Mouse (Mus musculus) MEL (cell line): Measurements from ENCODE around the gene Abhd17b. TPM values are rescaled to one million over a fixed set of nuclear protein-coding genes. Genes with fewer than 3 reads are reported as not detected.

Experiments
- DNase-seq: peaks from one replicate; pipeline ENCODE4 v3.0.0; 2011; ENCODE audit warnings: low read depth, low spot score
- H3K27ac ChIP-seq: 2 replicates; pipeline ENCODE4 v1.5.1; 2012; ENCODE audit warnings: low read depth, mild to moderate bottlenecking, control low read depth, low read length, moderate library complexity; ENCODE audit not compliant: control insufficient read depth
- H3K27me3 ChIP-seq, 2 experiments: fragments of 150-350 bp in 1 of 2; sonication (generic) in 1 of 2; 2 replicates each; pipeline ENCODE4 v1.6.1; 2012; ENCODE audit warnings: low read length in 2 of 2, mild to moderate bottlenecking in 2 of 2, improper control_type of control experiment in 1 of 2, moderate library complexity in 1 of 2; ENCODE audit not compliant: insufficient read depth in 2 of 2, control insufficient read depth in 1 of 2
- H3K36me3 ChIP-seq, 2 experiments: 2 replicates each; pipeline ENCODE4 v1.6.1; 2012 to 2014; ENCODE audit warnings: low read length in 2 of 2, improper control_type of control experiment in 1 of 2, inconsistent platforms in 1 of 2, mild to moderate bottlenecking in 1 of 2; ENCODE audit not compliant: insufficient read depth in 2 of 2, control insufficient read depth in 1 of 2
- H3K4me1 ChIP-seq, 2 experiments: fragments of 150-350 bp in 1 of 2; sonication (generic) in 1 of 2; 2 replicates each; pipeline ENCODE4 v1.6.1; 2012; ENCODE audit warnings: low read length in 2 of 2, improper control_type of control experiment in 1 of 2, mild to moderate bottlenecking in 1 of 2; ENCODE audit not compliant: insufficient read depth in 2 of 2, control insufficient read depth in 1 of 2
- H3K4me3 ChIP-seq, 2 experiments: fragments of 150-350 bp in 1 of 2; sonication (generic) in 1 of 2; 2 replicates each; pipeline ENCODE4 v1.5.1; 2012; ENCODE audit warnings: low read depth in 2 of 2, low read length in 2 of 2, mild to moderate bottlenecking in 2 of 2, moderate library complexity in 2 of 2, control low read depth in 1 of 2, improper control_type of control experiment in 1 of 2; ENCODE audit not compliant: control insufficient read depth in 1 of 2, insufficient read depth in 1 of 2
- H3K79me2 ChIP-seq: 2 replicates; pipeline ENCODE4 v1.6.1; 2012; ENCODE audit warnings: mild to moderate bottlenecking, low read length, moderate library complexity; ENCODE audit not compliant: control insufficient read depth, poor library complexity, insufficient read depth
- H3K9ac ChIP-seq: 2 replicates; pipeline ENCODE4 v1.6.1; 2012; ENCODE audit warnings: low read depth, mild to moderate bottlenecking, control low read depth, low read length, moderate library complexity; ENCODE audit not compliant: control insufficient read depth, poor library complexity, severe bottlenecking
- H3K9me3 ChIP-seq: fragments of 150-350 bp; sonication (generic); replicated peaks from 2 replicates; pipeline ENCODE4 v1.6.1; 2012; ENCODE audit warnings: mild to moderate bottlenecking, low read length, improper control_type of control experiment, moderate library complexity; ENCODE audit not compliant: insufficient read depth
- BHLHE40 ChIP-seq: IDR thresholded peaks from 2 replicates; pipeline ENCODE4 v1.6.1; 2012; ENCODE audit warnings: low read depth, mild to moderate bottlenecking, inconsistent platforms, low read length, improper control_type of control experiment, borderline replicate concordance
- CHD2 ChIP-seq: IDR thresholded peaks from 2 replicates; pipeline ENCODE4 v1.6.1; 2011; ENCODE audit warnings: low read length, improper control_type of control experiment
- E2F4 ChIP-seq: IDR thresholded peaks from 2 replicates; pipeline ENCODE4 v1.6.1; 2011; ENCODE audit warnings: low read depth, low read length, improper control_type of control experiment, borderline replicate concordance
- ELF1 ChIP-seq: IDR thresholded peaks from 2 replicates; pipeline ENCODE4 v1.6.1; 2014; ENCODE audit warnings: low read depth, mild to moderate bottlenecking, inconsistent platforms, low read length, improper control_type of control experiment, moderate library complexity
- EP300 ChIP-seq, 2 experiments: IDR thresholded peaks; 2 replicates each; pipeline ENCODE4 v1.6.1; 2011; ENCODE audit warnings: improper control_type of control experiment in 2 of 2, low read length in 2 of 2, low read depth in 1 of 2, mild to moderate bottlenecking in 1 of 2
- ETS1 ChIP-seq: IDR thresholded peaks from 2 replicates; pipeline ENCODE4 v1.6.1; 2012; ENCODE audit warnings: low read depth, mild to moderate bottlenecking, inconsistent platforms, low read length, improper control_type of control experiment, moderate library complexity
- GABPA ChIP-seq: IDR thresholded peaks from 2 replicates; pipeline ENCODE4 v1.6.1; 2012; ENCODE audit warnings: low read depth, mild to moderate bottlenecking, inconsistent platforms, low read length, improper control_type of control experiment, moderate library complexity
- GATA1 ChIP-seq: IDR thresholded peaks from 2 replicates; pipeline ENCODE4 v1.6.1; 2011; ENCODE audit warnings: low read depth, low read length, improper control_type of control experiment
- JUND ChIP-seq: IDR thresholded peaks from 2 replicates; pipeline ENCODE4 v1.6.1; 2011; ENCODE audit warnings: low read depth, mild to moderate bottlenecking, improper control_type of control experiment, low read length
- MAFK ChIP-seq: IDR thresholded peaks from 2 replicates; pipeline ENCODE4 v1.6.1; 2011; ENCODE audit warnings: low read depth, mild to moderate bottlenecking, low read length, improper control_type of control experiment, borderline replicate concordance
- MAX ChIP-seq: IDR thresholded peaks from 2 replicates; pipeline ENCODE4 v1.6.1; 2011; ENCODE audit warnings: low read length, improper control_type of control experiment
- MEF2A ChIP-seq: IDR thresholded peaks from 2 replicates; pipeline ENCODE4 v1.6.1; 2014; ENCODE audit warnings: low read depth, mild to moderate bottlenecking, inconsistent platforms, low read length, improper control_type of control experiment; ENCODE audit not compliant: poor library complexity, insufficient replicate concordance, severe bottlenecking; ENCODE audit errors: extremely low read depth
- NRF1 ChIP-seq: IDR thresholded peaks from 2 replicates; pipeline ENCODE4 v1.6.1; 2014; ENCODE audit warnings: low read depth, mild to moderate bottlenecking, inconsistent platforms, low read length, improper control_type of control experiment, moderate library complexity; ENCODE audit not compliant: poor library complexity, insufficient read depth, severe bottlenecking
- POLR2AphosphoS2 ChIP-seq: IDR thresholded peaks from 2 replicates; pipeline ENCODE4 v1.6.1; 2011; ENCODE audit warnings: low read length, improper control_type of control experiment
- RAD21 ChIP-seq: IDR thresholded peaks from 2 replicates; pipeline ENCODE4 v1.6.1; 2011; ENCODE audit warnings: mild to moderate bottlenecking, low read depth, low read length, improper control_type of control experiment
- RCOR1 ChIP-seq: IDR thresholded peaks from 2 replicates; pipeline ENCODE4 v1.6.1; 2012; ENCODE audit warnings: low read depth, mild to moderate bottlenecking, inconsistent platforms, low read length, improper control_type of control experiment
- USF1 ChIP-seq: IDR thresholded peaks from 2 replicates; pipeline ENCODE4 v1.6.1; 2014; ENCODE audit warnings: low read depth, mild to moderate bottlenecking, inconsistent platforms, low read length, improper control_type of control experiment, moderate library complexity
- USF2 ChIP-seq, 2 experiments: IDR thresholded peaks; 2 replicates each; pipeline ENCODE4 v1.6.1; 2011 to 2012; ENCODE audit warnings: improper control_type of control experiment in 2 of 2, low read length in 2 of 2, borderline replicate concordance in 1 of 2, inconsistent platforms in 1 of 2, low read depth in 1 of 2, mild to moderate bottlenecking in 1 of 2; ENCODE audit not compliant: insufficient read depth in 1 of 2
- ZC3H11A ChIP-seq: IDR thresholded peaks from 2 replicates; pipeline ENCODE4 v1.6.1; 2012; ENCODE audit warnings: low read depth, mild to moderate bottlenecking, inconsistent platforms, low read length, improper control_type of control experiment
- ZNF384 ChIP-seq: IDR thresholded peaks from 2 replicates; pipeline ENCODE4 v1.6.1; 2012; ENCODE audit warnings: low read depth, mild to moderate bottlenecking, inconsistent platforms, low read length, improper control_type of control experiment
- polyA plus RNA-seq, 2 experiments: library from polyadenylated mRNA; stranded (reverse) in 1 of 2; unstranded in 1 of 2; fragments of >175 nt in 1 of 2; fragments of >200 nt in 1 of 2; gene quantifications; 2 replicates each; pipeline versions ENCODE4 v1.2.1 to v1.2.4; 2012; ENCODE audit warnings: low replicate concordance in 2 of 2, low read depth in 1 of 2; ENCODE audit not compliant: insufficient read length in 2 of 2, insufficient read depth in 1 of 2, missing spikeins in 1 of 2
- total RNA-seq: library from RNA; depleted of rRNA; stranded (reverse); fragments of 300-350 nt; gene quantifications from 2 replicates; pipeline ENCODE4 v1.2.3, GENCODE M21; 2012

Gene Abhd17b
- total and polyA plus RNA-seq, 3 experiments, result 15.8 to 173 (median 16.1) TPM

DNA sequence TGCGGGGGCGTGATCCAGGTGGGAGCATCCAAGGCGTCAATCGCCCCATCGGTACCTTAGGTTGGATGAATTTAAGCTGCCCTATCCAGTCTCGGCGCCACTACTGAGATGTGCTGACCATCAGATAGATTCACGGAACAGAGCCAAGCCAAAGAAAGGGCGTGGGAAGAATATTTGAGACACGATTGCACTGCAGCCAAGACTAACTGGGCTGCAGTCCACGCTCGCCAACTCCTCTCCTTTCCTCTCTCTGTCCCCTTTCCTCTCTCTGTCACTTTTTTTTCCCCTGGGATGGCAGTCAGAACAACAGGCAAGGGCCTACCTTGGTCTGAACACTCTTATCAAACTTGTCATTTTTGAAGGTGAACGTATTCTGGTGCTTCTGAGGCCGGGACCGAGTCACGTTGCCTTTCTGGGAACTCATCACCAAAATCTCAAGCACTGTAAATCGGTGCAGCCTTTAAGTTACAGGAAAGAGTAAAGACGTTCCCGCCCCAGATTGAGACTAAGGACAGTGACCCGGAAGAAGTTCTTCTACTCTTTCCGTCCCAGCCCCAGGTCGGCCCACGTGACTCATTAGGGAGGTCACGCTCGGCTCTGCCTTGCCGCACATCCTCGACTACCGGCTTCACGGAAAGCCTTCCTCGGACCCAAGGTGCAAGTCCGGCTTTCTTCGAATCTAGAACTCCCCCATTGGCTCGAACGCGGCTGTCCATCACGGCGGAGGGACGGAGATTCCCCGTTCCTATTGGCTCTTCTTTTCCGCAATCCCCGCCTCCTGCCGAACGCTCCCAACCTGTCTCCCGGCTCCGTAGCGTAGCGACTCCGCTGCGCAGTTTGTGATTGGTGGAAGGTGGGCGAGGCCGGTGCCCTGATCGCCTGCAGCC lies 457 bp upstream of the Abhd17b start, which contains the start of gene 1110059E24Rik (continued):
- TF ChIP-seq EP300 (IDR thresholded peaks at IDR 0.05; ENCODE audit: low read depth in 1 of 2, low read length in 2 of 2), result no peak
- no peak for TF ChIP-seq CHD2
- TF ChIP-seq POLR2AphosphoS2, result no peak
- peak; percentile 94 for TF ChIP-seq RCOR1
- no peak; the same call in 1 of the 2 replicates for TF ChIP-seq ETS1
- TF ChIP-seq USF1, result peak; percentile 100
- no peak for TF ChIP-seq MEF2A
- TF ChIP-seq MAFK, result no peak
- no peak for TF ChIP-seq ZNF384
- peak; percentile 96 for TF ChIP-seq MAX
- TF ChIP-seq GABPA, result no peak
- no peak for TF ChIP-seq GATA1
- 0 out of 2 replicates have a peak, but pooled peaks have one; percentile 59 for TF ChIP-seq ELF1
- peak; percentile 39; the same call in 1 of the 2 replicates for TF ChIP-seq BHLHE40
- TF ChIP-seq JUND, result no peak
- peak; percentile 88 for TF ChIP-seq E2F4
- no peak for TF ChIP-seq RAD21
- peak; percentile 74 to 92 for TF ChIP-seq USF2 (IDR thresholded peaks at IDR 0.05; ENCODE audit: borderline replicate concordance in 1 of 2, insufficient read depth in 1 of 2, low read depth in 1 of 2, low read length in 2 of 2)

DNA sequence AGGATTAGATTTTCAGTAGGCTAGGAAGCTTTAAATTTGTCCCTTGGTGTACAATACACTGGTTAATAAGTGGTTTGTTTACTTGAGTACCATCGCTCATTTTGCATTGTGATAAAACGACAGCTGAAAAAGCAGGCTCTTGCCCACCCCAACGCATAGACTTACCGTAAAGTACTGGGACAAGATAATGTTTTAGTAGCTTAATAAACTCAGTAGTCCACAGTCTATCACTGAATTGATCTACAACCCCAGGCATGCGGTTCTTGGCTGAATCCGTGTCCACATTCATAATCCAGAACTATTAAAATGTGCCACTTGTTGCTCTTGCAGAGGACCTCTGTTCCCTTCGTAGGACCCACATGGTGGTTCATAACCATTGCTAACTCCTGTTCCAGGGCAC lies 1.8 kb downstream of the Abhd17b start:
- H3K27ac ChIP-seq, result no peak overlapping the region
- H3K9ac ChIP-seq, result peak overlapping the region; percentile 92; the same call in 1 of the 2 replicates
- peak overlapping the region; percentile 16 to 92; a peak in 2 of 4 replicates for H3K4me3 ChIP-seq
- peaks cover 0 to 32% of the 10 kb centered on the region in 2 experiments; a peak in 2 of 4 replicates for H3K36me3 ChIP-seq
- DNase-seq, result peak; percentile 21
- no peaks in the 10 kb centered on the region for H3K9me3 ChIP-seq
- H3K4me1 ChIP-seq, result peaks cover 9 to 11% of the 10 kb centered on the region in 2 experiments; a peak in 3 of 4 replicates
- no peaks in the 10 kb centered on the region for H3K27me3 ChIP-seq
- TF ChIP-seq NRF1 (no peak), ZC3H11A (no peak), ETS1 (no peak), JUND (no peak), GATA1 (no peak), MEF2A (no peak)
- H3K79me2 ChIP-seq, result peaks cover 54% of the 10 kb centered on the region
